Mouse (Mus musculus): ENCODE data around the gene Fbxo40. TPM values are rescaled to one million over a fixed set of nuclear protein-coding genes. Genes with fewer than 3 reads are reported as not detected.

The Fbxo40 gene
- polyA plus RNA-seq, 1 experiment from 2014 or later = 1.2 TPM

DNA sequence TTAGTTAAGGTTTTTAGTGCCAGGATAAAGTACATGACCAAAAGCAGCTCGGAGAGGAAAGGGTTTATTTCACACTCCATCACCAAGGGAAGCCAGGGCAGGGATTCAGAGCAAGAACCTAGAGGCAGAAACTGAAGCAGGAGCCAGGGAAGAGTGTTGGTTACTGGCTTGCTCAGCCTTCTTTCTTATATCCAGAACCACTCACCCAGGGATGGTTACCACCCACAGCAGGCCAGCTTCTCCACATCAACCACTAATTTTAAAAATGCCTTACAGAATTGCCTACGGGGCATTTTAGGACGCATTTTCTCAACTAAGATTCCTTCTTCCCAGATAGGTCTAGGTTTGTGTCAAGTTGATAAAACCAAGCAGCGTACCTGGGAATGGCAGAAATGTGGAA is 26.9 kb downstream of the Fbxo40 start:
- Histone ChIP-seq H3K9ac (ENCODE audit: low read depth, low read length) (no peak overlapping the region), H3K27me3 (ENCODE audit: control insufficient read depth, insufficient read depth, low read length) (no peaks in the 10 kb centered on the region), H3K4me2 (replicated peaks; ENCODE audit: low read depth, low read length) (no peak overlapping the region), H3K27ac (ENCODE audit: low read depth, low read length) (no peak overlapping the region), H3K9me3 (ENCODE audit: control insufficient read depth, low read length) (no peaks in the 10 kb centered on the region), H3K4me3 (ENCODE audit: low read length) (no peak overlapping the region), H3K4me1 (ENCODE audit: control insufficient read depth, insufficient read depth, low read length) (no peaks in the 10 kb centered on the region), H3K36me3 (ENCODE audit: control insufficient read depth, insufficient read depth, low read length) (no peaks in the 10 kb centered on the region)
- no peak for ATAC-seq (ENCODE audit: low FRiP score, low TSS enrichment)
- WGBS = 87% methylated on average over 4 of the region's 4 CpGs

DNA sequence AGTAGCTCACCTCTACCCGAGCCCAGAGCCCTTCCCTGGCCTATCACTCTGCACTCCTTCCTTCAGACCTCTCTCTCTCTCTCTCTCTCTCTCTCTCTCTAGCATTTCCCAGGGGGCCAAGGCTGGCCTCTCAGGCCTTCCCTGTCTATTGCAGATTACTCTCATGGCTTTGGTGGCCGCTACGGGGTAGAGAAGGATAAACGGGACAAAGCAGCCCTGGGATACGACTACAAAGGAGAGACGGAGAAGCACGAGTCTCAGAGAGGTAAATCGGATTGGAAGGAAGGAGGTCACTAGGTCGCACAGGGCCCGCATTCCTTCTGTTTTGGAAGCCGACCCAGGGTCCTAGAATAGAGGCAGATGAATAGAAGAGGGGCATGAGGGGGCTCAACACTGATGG is 35.2 kb downstream of the Fbxo40 start:
- no peaks in the 10 kb centered on the region for H3K27me3 ChIP-seq (ENCODE audit: control insufficient read depth, insufficient read depth, low read length)
- H3K4me3 ChIP-seq (ENCODE audit: low read length) = no peak overlapping the region
- H3K9me3 ChIP-seq (ENCODE audit: control insufficient read depth, low read length) = no peaks in the 10 kb centered on the region
- H3K4me2 ChIP-seq (replicated peaks; ENCODE audit: low read depth, low read length) = no peak overlapping the region
- no peak overlapping the region for H3K27ac ChIP-seq (ENCODE audit: low read depth, low read length)
- H3K9ac ChIP-seq (ENCODE audit: low read depth, low read length) = no peak overlapping the region
- H3K36me3 ChIP-seq (ENCODE audit: control insufficient read depth, insufficient read depth, low read length) = no peaks in the 10 kb centered on the region
- no peak for ATAC-seq (ENCODE audit: low FRiP score, low TSS enrichment)
- no peaks in the 10 kb centered on the region for H3K4me1 ChIP-seq (ENCODE audit: control insufficient read depth, insufficient read depth, low read length)
- 82% methylated on average over 11 of the region's 11 CpGs for WGBS

DNA sequence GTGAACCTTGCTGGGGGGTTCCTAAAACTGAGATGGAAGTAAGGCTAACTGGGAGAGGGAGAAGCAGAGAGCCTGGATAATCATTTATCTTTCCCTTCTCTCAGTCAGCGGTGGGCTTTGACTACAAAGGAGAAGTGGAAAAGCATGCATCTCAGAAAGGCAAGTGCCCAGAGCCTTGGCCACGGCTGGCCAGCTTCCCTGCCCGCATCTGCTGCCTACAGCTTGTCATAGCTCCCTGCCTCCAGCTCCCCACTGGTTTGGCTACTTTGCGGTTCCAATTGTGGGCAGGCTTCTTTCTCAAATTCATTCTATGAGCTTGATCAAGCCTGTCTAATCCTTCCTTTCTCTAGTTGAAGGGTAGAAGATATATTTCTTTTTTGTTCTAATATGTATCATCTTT is 39.2 kb downstream of the Fbxo40 start:
- Histone ChIP-seq H3K4me3 (ENCODE audit: low read length) (no peak overlapping the region), H3K4me1 (ENCODE audit: control insufficient read depth, insufficient read depth, low read length) (no peaks in the 10 kb centered on the region), H3K9me3 (ENCODE audit: control insufficient read depth, low read length) (no peaks in the 10 kb centered on the region), H3K4me2 (replicated peaks; ENCODE audit: low read depth, low read length) (no peak overlapping the region), H3K27me3 (ENCODE audit: control insufficient read depth, insufficient read depth, low read length) (no peaks in the 10 kb centered on the region), H3K36me3 (ENCODE audit: control insufficient read depth, insufficient read depth, low read length) (no peaks in the 10 kb centered on the region), H3K27ac (ENCODE audit: low read depth, low read length) (no peak overlapping the region), H3K9ac (ENCODE audit: low read depth, low read length) (no peak overlapping the region)
- 72% methylated on average over 4 of the region's 4 CpGs for WGBS
- ATAC-seq (ENCODE audit: low FRiP score, low TSS enrichment) = no peak

DNA sequence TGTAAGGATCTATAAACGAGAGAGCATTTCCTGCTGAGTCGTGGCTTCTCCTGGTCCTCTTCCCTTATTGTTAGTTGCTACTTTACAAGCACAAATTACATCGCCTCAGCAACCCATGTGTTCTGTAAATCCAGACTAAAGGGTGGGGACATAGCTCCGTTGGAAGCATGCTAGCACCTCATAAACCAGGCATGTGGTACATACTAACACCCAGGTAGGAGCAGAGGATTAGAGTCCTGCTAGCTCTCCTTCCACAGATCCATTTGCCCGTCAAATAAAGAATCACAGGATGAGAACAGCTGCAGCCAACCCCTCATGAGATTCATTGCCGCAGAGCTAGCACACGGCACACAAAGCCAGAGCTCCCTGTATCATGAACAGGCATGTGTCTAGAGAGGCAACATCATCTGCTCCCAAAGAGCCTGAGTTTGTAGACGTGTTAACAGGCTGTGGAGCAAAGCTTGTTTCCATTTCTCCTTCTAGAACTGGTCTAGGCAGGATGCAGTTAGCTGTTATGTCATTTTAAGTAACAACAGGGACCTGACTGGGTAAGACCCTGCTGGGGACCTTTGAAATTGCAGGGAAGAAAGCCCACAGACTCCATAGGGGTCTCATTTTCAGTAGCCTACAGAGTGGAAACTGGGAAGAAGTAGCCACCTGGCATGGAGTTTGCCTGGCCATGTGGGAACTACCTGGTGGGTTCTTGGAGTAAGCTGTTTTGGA is 40.5 kb downstream of the Fbxo40 start:
- no peaks in the 10 kb centered on the region for H3K4me1 ChIP-seq (ENCODE audit: control insufficient read depth, insufficient read depth, low read length)
- no peaks in the 10 kb centered on the region for H3K36me3 ChIP-seq (ENCODE audit: control insufficient read depth, insufficient read depth, low read length)
- no peak overlapping the region for H3K4me2 ChIP-seq (replicated peaks; ENCODE audit: low read depth, low read length)
- no peaks in the 10 kb centered on the region for H3K9me3 ChIP-seq (ENCODE audit: control insufficient read depth, low read length)
- ATAC-seq (ENCODE audit: low FRiP score, low TSS enrichment) = no peak
- 55% methylated on average over 8 of the region's 8 CpGs for WGBS
- no peaks in the 10 kb centered on the region for H3K27me3 ChIP-seq (ENCODE audit: control insufficient read depth, insufficient read depth, low read length)
- H3K27ac ChIP-seq (ENCODE audit: low read depth, low read length) = no peak overlapping the region
- H3K9ac ChIP-seq (ENCODE audit: low read depth, low read length) = no peak overlapping the region
- no peak overlapping the region for H3K4me3 ChIP-seq (ENCODE audit: low read length)

DNA sequence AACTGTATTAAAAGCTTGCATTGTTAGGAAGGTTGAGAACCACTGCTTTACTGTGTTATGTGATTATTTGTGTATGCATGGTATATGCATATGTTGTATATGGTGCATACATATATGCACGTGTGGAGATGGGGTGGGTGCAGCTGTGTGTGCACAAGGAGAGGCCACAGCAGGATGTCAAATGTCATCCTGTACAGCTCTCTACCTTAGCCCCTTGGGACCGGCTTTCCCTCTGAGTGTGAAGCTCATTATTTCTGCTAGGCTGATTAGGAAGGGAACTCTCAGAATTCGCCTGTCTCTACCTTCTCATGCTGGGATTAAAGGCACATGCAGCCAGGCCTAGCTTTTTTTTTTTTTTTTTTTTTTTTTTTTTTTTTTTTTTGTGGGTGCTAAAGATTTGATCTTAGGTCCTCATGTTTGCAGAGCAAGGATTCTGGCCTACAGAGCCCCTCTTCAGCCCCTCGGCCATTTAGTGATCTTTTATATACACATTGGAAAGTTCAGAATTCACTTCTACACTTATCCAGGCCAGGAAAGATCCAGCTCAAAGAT is 42.5 kb downstream of the Fbxo40 start:
- Histone ChIP-seq H3K4me2 (replicated peaks; ENCODE audit: low read depth, low read length) (no peak overlapping the region), H3K4me3 (ENCODE audit: low read length) (no peak overlapping the region), H3K9me3 (ENCODE audit: control insufficient read depth, low read length) (no peaks in the 10 kb centered on the region), H3K9ac (ENCODE audit: low read depth, low read length) (no peak overlapping the region), H3K4me1 (ENCODE audit: control insufficient read depth, insufficient read depth, low read length) (no peaks in the 10 kb centered on the region), H3K36me3 (ENCODE audit: control insufficient read depth, insufficient read depth, low read length) (no peaks in the 10 kb centered on the region), H3K27me3 (ENCODE audit: control insufficient read depth, insufficient read depth, low read length) (no peaks in the 10 kb centered on the region), H3K27ac (ENCODE audit: low read depth, low read length) (no peak overlapping the region)
- WGBS = 82% methylated on average over 4 of the region's 4 CpGs
- no peak for ATAC-seq (ENCODE audit: low FRiP score, low TSS enrichment)

- no peaks in the 10 kb centered on the region for H3K36me3 ChIP-seq (ENCODE audit: control insufficient read depth, insufficient read depth, low read length)
- 83% methylated on average over 8 of the region's 8 CpGs for WGBS
Measured at GRCm38 (mm10) chr16:36946459-36947159, 43.7 kb downstream of the Fbxo40 start.

GRCm38 (mm10) chr16:36944895-36945424 is 45.3 kb downstream of the Fbxo40 start:
- H3K4me2 ChIP-seq (replicated peaks; ENCODE audit: low read depth, low read length) = no peak overlapping the region
- no peaks in the 10 kb centered on the region for H3K27me3 ChIP-seq (ENCODE audit: control insufficient read depth, insufficient read depth, low read length)
- H3K4me1 ChIP-seq (ENCODE audit: control insufficient read depth, insufficient read depth, low read length) = no peaks in the 10 kb centered on the region
- no peak overlapping the region for H3K4me3 ChIP-seq (ENCODE audit: low read length)
- 55% methylated on average over 12 of the region's 12 CpGs for WGBS
- no peak overlapping the region for H3K9ac ChIP-seq (ENCODE audit: low read depth, low read length)
- no peaks in the 10 kb centered on the region for H3K9me3 ChIP-seq (ENCODE audit: control insufficient read depth, low read length)
- no peaks in the 10 kb centered on the region for H3K36me3 ChIP-seq (ENCODE audit: control insufficient read depth, insufficient read depth, low read length)
- no peak for ATAC-seq (ENCODE audit: low FRiP score, low TSS enrichment)
- no peak overlapping the region for H3K27ac ChIP-seq (ENCODE audit: low read depth, low read length)

More at GRCm38 (mm10) chr16:36946459-36947159, 43.7 kb downstream of the Fbxo40 start:
- Histone ChIP-seq H3K9me3 (ENCODE audit: control insufficient read depth, low read length) (no peaks in the 10 kb centered on the region), H3K4me2 (replicated peaks; ENCODE audit: low read depth, low read length) (no peak overlapping the region), H3K27me3 (ENCODE audit: control insufficient read depth, insufficient read depth, low read length) (no peaks in the 10 kb centered on the region), H3K9ac (ENCODE audit: low read depth, low read length) (no peak overlapping the region), H3K4me1 (ENCODE audit: control insufficient read depth, insufficient read depth, low read length) (no peaks in the 10 kb centered on the region), H3K4me3 (ENCODE audit: low read length) (no peak overlapping the region), H3K27ac (ENCODE audit: low read depth, low read length) (no peak overlapping the region)
- no peak for ATAC-seq (ENCODE audit: low FRiP score, low TSS enrichment)

DNA sequence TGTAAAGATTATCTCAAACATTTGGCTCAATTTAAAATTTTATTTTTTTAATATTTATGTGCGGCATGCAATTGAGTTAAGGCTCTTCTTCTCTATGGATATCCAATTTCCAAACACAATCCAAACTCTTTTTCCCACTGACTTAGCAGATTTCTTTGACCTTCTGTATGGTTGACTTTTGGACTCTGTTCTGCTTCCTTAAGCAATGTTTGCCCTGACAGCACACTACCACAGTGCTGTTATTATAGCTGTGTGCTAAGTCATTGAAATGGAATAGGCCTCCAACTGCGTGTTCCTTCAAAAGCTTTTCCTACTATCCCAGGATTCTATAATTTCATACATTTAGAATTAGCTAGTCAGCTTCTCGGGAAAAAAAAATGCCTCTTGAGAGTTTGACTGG is 46.7 kb downstream of the Fbxo40 start:
- no peaks in the 10 kb centered on the region for H3K27me3 ChIP-seq (ENCODE audit: control insufficient read depth, insufficient read depth, low read length)
- H3K4me1 ChIP-seq (ENCODE audit: control insufficient read depth, insufficient read depth, low read length) = no peaks in the 10 kb centered on the region
- no peaks in the 10 kb centered on the region for H3K9me3 ChIP-seq (ENCODE audit: control insufficient read depth, low read length)
- no peak overlapping the region for H3K4me2 ChIP-seq (replicated peaks; ENCODE audit: low read depth, low read length)
- no peaks in the 10 kb centered on the region for H3K36me3 ChIP-seq (ENCODE audit: control insufficient read depth, insufficient read depth, low read length)
- no peak overlapping the region for H3K27ac ChIP-seq (ENCODE audit: low read depth, low read length)
- H3K4me3 ChIP-seq (ENCODE audit: low read length) = no peak overlapping the region
- no peak for ATAC-seq (ENCODE audit: low FRiP score, low TSS enrichment)
- no peak overlapping the region for H3K9ac ChIP-seq (ENCODE audit: low read depth, low read length)
- 86% methylated on average over 3 of the region's 3 CpGs for WGBS

DNA sequence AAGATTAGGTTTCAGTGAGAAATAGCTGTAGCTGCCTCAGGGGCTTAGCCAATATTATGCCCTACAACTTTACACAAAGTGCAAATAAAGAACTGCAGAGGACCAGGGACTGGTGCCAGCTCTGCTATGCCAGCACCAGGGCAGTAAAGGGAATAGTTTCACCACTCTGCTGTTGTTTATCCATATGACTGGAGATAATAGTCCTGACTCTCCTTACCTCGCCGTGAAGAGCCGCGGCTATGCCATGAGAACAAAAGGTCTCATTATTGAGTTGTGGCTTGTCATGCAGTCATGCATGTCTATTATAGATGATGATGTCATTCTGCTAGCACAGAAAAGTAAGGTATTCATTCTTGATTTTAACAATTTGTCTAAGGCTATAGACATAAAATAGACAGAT is 48.4 kb downstream of the Fbxo40 start:
- no peaks in the 10 kb centered on the region for H3K9me3 ChIP-seq (ENCODE audit: control insufficient read depth, low read length)
- no peak overlapping the region for H3K9ac ChIP-seq (ENCODE audit: low read depth, low read length)
- no peaks in the 10 kb centered on the region for H3K4me1 ChIP-seq (ENCODE audit: control insufficient read depth, insufficient read depth, low read length)
- no peak for ATAC-seq (ENCODE audit: low FRiP score, low TSS enrichment)
- no peaks in the 10 kb centered on the region for H3K27me3 ChIP-seq (ENCODE audit: control insufficient read depth, insufficient read depth, low read length)
- 89% methylated on average over 4 of the region's 4 CpGs for WGBS
- no peak overlapping the region for H3K27ac ChIP-seq (ENCODE audit: low read depth, low read length)
- no peak overlapping the region for H3K4me3 ChIP-seq (ENCODE audit: low read length)
- H3K4me2 ChIP-seq (replicated peaks; ENCODE audit: low read depth, low read length) = no peak overlapping the region
- H3K36me3 ChIP-seq (ENCODE audit: control insufficient read depth, insufficient read depth, low read length) = no peaks in the 10 kb centered on the region
